Mouse (Mus musculus) bone marrow, adult 2 months (tissue): ENCODE results near the gene Hc. TPM values are rescaled to one million over a fixed set of nuclear protein-coding genes. Genes with fewer than 3 reads are reported as not detected.

Experiments
- H3K27ac ChIP-seq: fragments of 200-500 bp; 2 replicates; pipeline ENCODE4 v1.5.1; 2012; ENCODE audit warnings: low read depth, mild to moderate bottlenecking, control low read depth, inconsistent platforms, low read length; ENCODE audit not compliant: control insufficient read depth, poor library complexity, insufficient read depth
- H3K4me1 ChIP-seq: fragments of 200-500 bp; 2 replicates; pipeline ENCODE4 v1.6.1; 2011; ENCODE audit warnings: low read length; ENCODE audit not compliant: control insufficient read depth, insufficient read depth
- H3K4me3 ChIP-seq: fragments of 200-500 bp; replicated peaks from 2 replicates; pipeline ENCODE3; 2011; ENCODE audit warnings: mild to moderate bottlenecking, low read depth, low read length, control low read depth; ENCODE audit not compliant: control insufficient read depth
- CTCF ChIP-seq: fragments of 200-500 bp; IDR thresholded peaks from 2 replicates; pipeline ENCODE4 v1.5.1; 2011; ENCODE audit warnings: low read length, control low read depth; ENCODE audit not compliant: control insufficient read depth, insufficient read depth
- POLR2A ChIP-seq: fragments of 200-500 bp; IDR thresholded peaks from 2 replicates; pipeline ENCODE4 v1.6.1; 2011; ENCODE audit warnings: low read depth, mild to moderate bottlenecking, control low read depth, low read length, borderline replicate concordance; ENCODE audit not compliant: control insufficient read depth
- WGBS: fragments of 180-500 bp; shearing (Covaris S2); methylation state at CpG from one replicate; pipeline ENCODE4 v1.1.7; 2018; 5-methylcytosine and 5-hydroxymethylcytosine counted together
- polyA plus RNA-seq: library from polyadenylated mRNA; stranded (reverse); fragments of >200 nt; gene quantifications from 2 replicates; pipeline ENCODE4 v1.2.4, GENCODE M21; 2011; ENCODE audit warnings: low replicate concordance; ENCODE audit not compliant: missing spikeins, insufficient read depth, insufficient read length

The Hc gene
- polyA plus RNA-seq, 1 experiment, result 3.9 TPM

GRCm38 (mm10) chr2:34937460-34937859, 123.8 kb downstream of the Hc start:
- no peak for TF ChIP-seq CTCF
- no peak for TF ChIP-seq POLR2A
- Histone ChIP-seq H3K4me1 (peaks cover 10% of the 10 kb centered on the region), H3K4me3 (no peak overlapping the region), H3K27ac (no peak overlapping the region)
- 7% methylated on average over 5 of the region's 5 CpGs for WGBS

Other genes starting within 250 kb of the Hc start
- 37.9 and 39.2 TPM in 2 replicates for gene Fbxw2, start 235.1 kb downstream of the Hc start, polyA plus RNA-seq
- gene Gm34653, start 228.4 kb downstream of the Hc start, polyA plus RNA-seq, result not detected in 2 replicates
- gene Cutal, start 187.0 kb downstream of the Hc start, polyA plus RNA-seq, result not detected in 2 replicates
- 30.3 TPM in 2 replicates for gene Psmd5, start 186.5 kb downstream of the Hc start, polyA plus RNA-seq
- 2.5 and 7.1 TPM in 2 replicates for gene Phf19, start 147.4 kb downstream of the Hc start, polyA plus RNA-seq
- gene Traf1, start 99.7 kb downstream of the Hc start, polyA plus RNA-seq, result 6.7 and 9.8 TPM in 2 replicates
- gene AI182371, start 40.1 kb upstream of the Hc start, polyA plus RNA-seq, result 1.1 and 2.4 TPM in 2 replicates
- gene Cntrl, start 48.1 kb upstream of the Hc start, polyA plus RNA-seq, result 57.3 and 75.4 TPM in 2 replicates
- 40.2 and 77.1 TPM in 2 replicates for gene Rab14, start 139.7 kb upstream of the Hc start, polyA plus RNA-seq
- 38.0 and 94.8 TPM in 2 replicates for gene Gsn, start 194.9 kb upstream of the Hc start, polyA plus RNA-seq